Mouse (Mus musculus) MEL (cell line): Measurements from ENCODE around the gene Enthd1. TPM values are rescaled to one million over a fixed set of nuclear protein-coding genes. Genes with fewer than 3 reads are reported as not detected.
"Not testable (repeated sequence)": the region's sequence is repeated elsewhere in the genome, so short reads cannot be mapped to it uniquely, and the experiment has no call there.

ENCODE experiments used
- DNase-seq: peaks from one replicate; pipeline ENCODE4 v3.0.0; 2011; ENCODE audit warnings: low read depth, low spot score
- H3K27ac ChIP-seq: 2 replicates; pipeline ENCODE4 v1.5.1; 2012; ENCODE audit warnings: low read depth, mild to moderate bottlenecking, control low read depth, low read length, moderate library complexity; ENCODE audit not compliant: control insufficient read depth
- H3K27me3 ChIP-seq, 2 experiments: fragments of 150-350 bp in 1 of 2; sonication (generic) in 1 of 2; 2 replicates each; pipeline ENCODE4 v1.6.1; 2012; ENCODE audit warnings: low read length in 2 of 2, mild to moderate bottlenecking in 2 of 2, improper control_type of control experiment in 1 of 2, moderate library complexity in 1 of 2; ENCODE audit not compliant: insufficient read depth in 2 of 2, control insufficient read depth in 1 of 2
- H3K36me3 ChIP-seq, 2 experiments: 2 replicates each; pipeline ENCODE4 v1.6.1; 2012 to 2014; ENCODE audit warnings: low read length in 2 of 2, improper control_type of control experiment in 1 of 2, inconsistent platforms in 1 of 2, mild to moderate bottlenecking in 1 of 2; ENCODE audit not compliant: insufficient read depth in 2 of 2, control insufficient read depth in 1 of 2
- H3K4me1 ChIP-seq, 2 experiments: fragments of 150-350 bp in 1 of 2; sonication (generic) in 1 of 2; 2 replicates each; pipeline ENCODE4 v1.6.1; 2012; ENCODE audit warnings: low read length in 2 of 2, improper control_type of control experiment in 1 of 2, mild to moderate bottlenecking in 1 of 2; ENCODE audit not compliant: insufficient read depth in 2 of 2, control insufficient read depth in 1 of 2
- H3K4me3 ChIP-seq, 2 experiments: fragments of 150-350 bp in 1 of 2; sonication (generic) in 1 of 2; 2 replicates each; pipeline ENCODE4 v1.5.1; 2012; ENCODE audit warnings: low read depth in 2 of 2, low read length in 2 of 2, mild to moderate bottlenecking in 2 of 2, moderate library complexity in 2 of 2, control low read depth in 1 of 2, improper control_type of control experiment in 1 of 2; ENCODE audit not compliant: control insufficient read depth in 1 of 2, insufficient read depth in 1 of 2
- H3K79me2 ChIP-seq: 2 replicates; pipeline ENCODE4 v1.6.1; 2012; ENCODE audit warnings: mild to moderate bottlenecking, low read length, moderate library complexity; ENCODE audit not compliant: control insufficient read depth, poor library complexity, insufficient read depth
- H3K9ac ChIP-seq: 2 replicates; pipeline ENCODE4 v1.6.1; 2012; ENCODE audit warnings: low read depth, mild to moderate bottlenecking, control low read depth, low read length, moderate library complexity; ENCODE audit not compliant: control insufficient read depth, poor library complexity, severe bottlenecking
- H3K9me3 ChIP-seq: fragments of 150-350 bp; sonication (generic); replicated peaks from 2 replicates; pipeline ENCODE4 v1.6.1; 2012; ENCODE audit warnings: mild to moderate bottlenecking, low read length, improper control_type of control experiment, moderate library complexity; ENCODE audit not compliant: insufficient read depth
- BHLHE40 ChIP-seq: IDR thresholded peaks from 2 replicates; pipeline ENCODE4 v1.6.1; 2012; ENCODE audit warnings: low read depth, mild to moderate bottlenecking, inconsistent platforms, low read length, improper control_type of control experiment, borderline replicate concordance
- CHD1 ChIP-seq: IDR thresholded peaks from 2 replicates; pipeline ENCODE4 v1.6.1; 2012; ENCODE audit warnings: low read depth, mild to moderate bottlenecking, inconsistent platforms, low read length, improper control_type of control experiment
- CHD2 ChIP-seq: IDR thresholded peaks from 2 replicates; pipeline ENCODE4 v1.6.1; 2011; ENCODE audit warnings: low read length, improper control_type of control experiment
- CTCF ChIP-seq, 3 experiments: IDR thresholded peaks in 2 of 3; conservative IDR thresholded peaks in 1 of 3; 2 replicates each; pipeline ENCODE4 v1.5.1; 2011 to 2012; ENCODE audit warnings: low read length in 3 of 3, low read depth in 2 of 3, mild to moderate bottlenecking in 2 of 3, improper control_type of control experiment in 1 of 3, inconsistent platforms in 1 of 3, mixed read lengths in 1 of 3, moderate library complexity in 1 of 3; ENCODE audit not compliant: control insufficient read depth in 1 of 3, insufficient read depth in 1 of 3, poor library complexity in 1 of 3, severe bottlenecking in 1 of 3
- ELF1 ChIP-seq: IDR thresholded peaks from 2 replicates; pipeline ENCODE4 v1.6.1; 2014; ENCODE audit warnings: low read depth, mild to moderate bottlenecking, inconsistent platforms, low read length, improper control_type of control experiment, moderate library complexity
- EP300 ChIP-seq, 2 experiments: IDR thresholded peaks; 2 replicates each; pipeline ENCODE4 v1.6.1; 2011; ENCODE audit warnings: improper control_type of control experiment in 2 of 2, low read length in 2 of 2, low read depth in 1 of 2, mild to moderate bottlenecking in 1 of 2
- ETS1 ChIP-seq: IDR thresholded peaks from 2 replicates; pipeline ENCODE4 v1.6.1; 2012; ENCODE audit warnings: low read depth, mild to moderate bottlenecking, inconsistent platforms, low read length, improper control_type of control experiment, moderate library complexity
- GABPA ChIP-seq: IDR thresholded peaks from 2 replicates; pipeline ENCODE4 v1.6.1; 2012; ENCODE audit warnings: low read depth, mild to moderate bottlenecking, inconsistent platforms, low read length, improper control_type of control experiment, moderate library complexity
- GATA1 ChIP-seq: IDR thresholded peaks from 2 replicates; pipeline ENCODE4 v1.6.1; 2011; ENCODE audit warnings: low read depth, low read length, improper control_type of control experiment
- HCFC1 ChIP-seq: IDR thresholded peaks from 2 replicates; pipeline ENCODE4 v1.6.1; 2012; ENCODE audit warnings: low read depth, mild to moderate bottlenecking, inconsistent platforms, low read length, improper control_type of control experiment, moderate library complexity
- MAFK ChIP-seq: IDR thresholded peaks from 2 replicates; pipeline ENCODE4 v1.6.1; 2011; ENCODE audit warnings: low read depth, mild to moderate bottlenecking, low read length, improper control_type of control experiment, borderline replicate concordance
- MAX ChIP-seq: IDR thresholded peaks from 2 replicates; pipeline ENCODE4 v1.6.1; 2011; ENCODE audit warnings: low read length, improper control_type of control experiment
- MYB ChIP-seq: IDR thresholded peaks from 2 replicates; pipeline ENCODE4 v1.6.1; 2011; ENCODE audit warnings: mild to moderate bottlenecking, low read depth, low read length, improper control_type of control experiment
- NELFE ChIP-seq: IDR thresholded peaks from 2 replicates; pipeline ENCODE4 v1.6.1; 2011; ENCODE audit warnings: low read depth, low read length, improper control_type of control experiment
- POLR2A ChIP-seq, 2 experiments: IDR thresholded peaks; 2 replicates each; pipeline ENCODE4 v1.6.1; 2011 to 2012; ENCODE audit warnings: low read length in 2 of 2, mild to moderate bottlenecking in 2 of 2, control low read depth in 1 of 2, improper control_type of control experiment in 1 of 2, low read depth in 1 of 2, moderate library complexity in 1 of 2; ENCODE audit not compliant: control insufficient read depth in 1 of 2, insufficient read depth in 1 of 2, poor library complexity in 1 of 2
- POLR2AphosphoS2 ChIP-seq: IDR thresholded peaks from 2 replicates; pipeline ENCODE4 v1.6.1; 2011; ENCODE audit warnings: low read length, improper control_type of control experiment
- POLR2AphosphoS5 ChIP-seq: IDR thresholded peaks from 2 replicates; pipeline ENCODE4 v1.6.1; 2012; ENCODE audit warnings: low read depth, borderline replicate concordance, mild to moderate bottlenecking, inconsistent platforms, low read length, moderate library complexity, mixed read lengths
- RAD21 ChIP-seq: IDR thresholded peaks from 2 replicates; pipeline ENCODE4 v1.6.1; 2011; ENCODE audit warnings: mild to moderate bottlenecking, low read depth, low read length, improper control_type of control experiment
- SIN3A ChIP-seq: IDR thresholded peaks from 2 replicates; pipeline ENCODE4 v1.6.1; 2012; ENCODE audit warnings: low read length, improper control_type of control experiment, inconsistent platforms
- USF1 ChIP-seq: IDR thresholded peaks from 2 replicates; pipeline ENCODE4 v1.6.1; 2014; ENCODE audit warnings: low read depth, mild to moderate bottlenecking, inconsistent platforms, low read length, improper control_type of control experiment, moderate library complexity
- USF2 ChIP-seq, 2 experiments: IDR thresholded peaks; 2 replicates each; pipeline ENCODE4 v1.6.1; 2011 to 2012; ENCODE audit warnings: improper control_type of control experiment in 2 of 2, low read length in 2 of 2, borderline replicate concordance in 1 of 2, inconsistent platforms in 1 of 2, low read depth in 1 of 2, mild to moderate bottlenecking in 1 of 2; ENCODE audit not compliant: insufficient read depth in 1 of 2
- ZC3H11A ChIP-seq: IDR thresholded peaks from 2 replicates; pipeline ENCODE4 v1.6.1; 2012; ENCODE audit warnings: low read depth, mild to moderate bottlenecking, inconsistent platforms, low read length, improper control_type of control experiment
- ZMIZ1 ChIP-seq: IDR thresholded peaks from 2 replicates; pipeline ENCODE4 v1.6.1; 2012; ENCODE audit warnings: low read depth, mild to moderate bottlenecking, inconsistent platforms, low read length, improper control_type of control experiment, moderate library complexity
- ZNF384 ChIP-seq: IDR thresholded peaks from 2 replicates; pipeline ENCODE4 v1.6.1; 2012; ENCODE audit warnings: low read depth, mild to moderate bottlenecking, inconsistent platforms, low read length, improper control_type of control experiment
- polyA plus RNA-seq, 2 experiments: library from polyadenylated mRNA; stranded (reverse) in 1 of 2; unstranded in 1 of 2; fragments of >175 nt in 1 of 2; fragments of >200 nt in 1 of 2; gene quantifications; 2 replicates each; pipeline versions ENCODE4 v1.2.1 to v1.2.4; 2012; ENCODE audit warnings: low replicate concordance in 2 of 2, low read depth in 1 of 2; ENCODE audit not compliant: insufficient read length in 2 of 2, insufficient read depth in 1 of 2, missing spikeins in 1 of 2
- total RNA-seq: library from RNA; depleted of rRNA; stranded (reverse); fragments of 300-350 nt; gene quantifications from 2 replicates; pipeline ENCODE4 v1.2.3, GENCODE M21; 2012

The Enthd1 gene
- total and polyA plus RNA-seq, 3 experiments: not detected

GRCm38 (mm10) chr15:80505086-80505485 is 59.9 kb downstream of the Enthd1 start:
- no peak overlapping the region for H3K9ac ChIP-seq
- H3K9me3 ChIP-seq: no peaks in the 10 kb centered on the region
- DNase-seq: no peak
- H3K36me3 ChIP-seq: no peaks in the 10 kb centered on the region
- H3K79me2 ChIP-seq: no peaks in the 10 kb centered on the region
- H3K4me3 ChIP-seq: no peak overlapping the region
- H3K27ac ChIP-seq: no peak overlapping the region
- H3K4me1 ChIP-seq: no peaks in the 10 kb centered on the region
- peaks cover 0 to 7% of the 10 kb centered on the region in 2 experiments for H3K27me3 ChIP-seq
- TF ChIP-seq MAFK (no peak), HCFC1 (no peak), ZNF384 (no peak), POLR2A (IDR thresholded peaks at IDR 0.05; ENCODE audit: control insufficient read depth in 1 of 2, insufficient read depth in 1 of 2, low read depth in 1 of 2, low read length in 2 of 2, poor library complexity in 1 of 2) (no peak), CHD2 (no peak), MAX (no peak), SIN3A (no peak), EP300 (IDR thresholded peaks at IDR 0.05; ENCODE audit: low read depth in 1 of 2, low read length in 2 of 2) (no peak), POLR2AphosphoS5 (no peak), RAD21 (no peak), GABPA (no peak), MYB (no peak)
- TF ChIP-seq, all 39 proteins: peak for 0

- not testable (repeated sequence) for H3K27ac ChIP-seq, H3K4me1 ChIP-seq, DNase-seq, H3K36me3 ChIP-seq, H3K79me2 ChIP-seq, H3K27me3 ChIP-seq, H3K4me3 ChIP-seq, H3K9ac ChIP-seq, H3K9me3 ChIP-seq
Measured at GRCm38 (mm10) chr15:80503155-80503554, 61.8 kb downstream of the Enthd1 start.

GRCm38 (mm10) chr15:80502741-80503140 is 62.2 kb downstream of the Enthd1 start:
- no peak for DNase-seq
- H3K36me3 ChIP-seq: no peaks in the 10 kb centered on the region
- no peak overlapping the region for H3K4me3 ChIP-seq
- H3K27me3 ChIP-seq: peaks cover 0 to 5% of the 10 kb centered on the region in 2 experiments
- H3K79me2 ChIP-seq: no peaks in the 10 kb centered on the region
- no peak overlapping the region for H3K9ac ChIP-seq
- no peak overlapping the region for H3K27ac ChIP-seq
- H3K4me1 ChIP-seq: no peaks in the 10 kb centered on the region
- no peaks in the 10 kb centered on the region for H3K9me3 ChIP-seq
- TF ChIP-seq HCFC1 (no peak), MAFK (no peak), ETS1 (no peak), MAX (no peak), ZMIZ1 (no peak), BHLHE40 (no peak), POLR2AphosphoS5 (no peak), CTCF (IDR thresholded peaks at IDR 0.05 in 2 of 3, conservative IDR thresholded peaks at IDR 0.05 in 1 of 3; ENCODE audit: control insufficient read depth in 1 of 3, insufficient read depth in 1 of 3, low read depth in 2 of 3, low read length in 3 of 3, poor library complexity in 1 of 3, severe bottlenecking in 1 of 3) (no peak), POLR2A (IDR thresholded peaks at IDR 0.05; ENCODE audit: control insufficient read depth in 1 of 2, insufficient read depth in 1 of 2, low read depth in 1 of 2, low read length in 2 of 2, poor library complexity in 1 of 2) (no peak), NELFE (no peak), POLR2AphosphoS2 (no peak), USF1 (no peak), ELF1 (no peak), ZC3H11A (no peak), CHD2 (no peak), USF2 (IDR thresholded peaks at IDR 0.05; ENCODE audit: borderline replicate concordance in 1 of 2, insufficient read depth in 1 of 2, low read depth in 1 of 2, low read length in 2 of 2) (no peak), CHD1 (no peak), GATA1 (no peak)
